Mouse (Mus musculus): Measurements from ENCODE around the gene Abcc5. TPM values are rescaled to one million over a fixed set of nuclear protein-coding genes. Genes with fewer than 3 reads are reported as not detected.

Abcc5 gene
- polyA plus RNA-seq, 1 experiment from 2014 or later = 65.1 TPM

DNA sequence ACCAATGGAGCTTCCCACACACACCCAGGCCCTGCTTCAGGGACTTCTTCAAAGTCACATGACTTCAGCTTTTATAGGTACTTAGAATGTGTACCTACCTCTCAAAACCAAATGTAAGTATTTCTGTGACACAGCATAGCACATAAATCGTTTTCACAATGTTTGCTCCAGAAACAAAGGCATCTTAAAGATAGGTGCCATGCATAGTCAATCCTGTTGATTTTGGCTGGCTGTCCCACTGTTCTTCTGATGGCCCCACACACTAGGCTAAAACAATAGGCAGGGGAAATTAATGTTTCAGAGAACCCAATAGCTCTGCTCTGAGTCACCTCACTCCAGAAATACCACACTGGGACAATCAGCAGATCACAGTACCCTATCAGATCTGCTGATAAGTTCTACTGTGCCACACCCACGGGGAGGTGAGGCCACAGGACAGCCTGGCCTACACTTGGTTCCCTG lies 12.3 kb downstream of the Abcc5 start:
- peak; percentile 94 for ATAC-seq (ENCODE audit: low read depth)
- peaks cover 2% of the 10 kb centered on the region; the same call in 1 of the 2 replicates for H3K36me3 ChIP-seq (ENCODE audit: control insufficient read depth, insufficient read depth, low read length)
- peak overlapping the region; percentile 50; the same call in 1 of the 2 replicates for H3K27ac ChIP-seq (ENCODE audit: low read length)
- H3K4me1 ChIP-seq (replicated peaks; ENCODE audit: control insufficient read depth, insufficient read depth, low read length) = peaks cover 9% of the 10 kb centered on the region; the same call in 1 of the 2 replicates
- H3K9ac ChIP-seq (ENCODE audit: low read length) = no peak overlapping the region
- H3K27me3 ChIP-seq (ENCODE audit: control insufficient read depth, insufficient read depth, low read depth, low read length) = no peaks in the 10 kb centered on the region
- H3K4me2 ChIP-seq (ENCODE audit: low read depth, low read length) = no peak overlapping the region
- H3K9me3 ChIP-seq (ENCODE audit: control insufficient read depth, low read length) = no peaks in the 10 kb centered on the region
- no peak overlapping the region for H3K4me3 ChIP-seq (ENCODE audit: low read length)
- WGBS = 48% methylated on average over 2 of the region's 2 CpGs

DNA sequence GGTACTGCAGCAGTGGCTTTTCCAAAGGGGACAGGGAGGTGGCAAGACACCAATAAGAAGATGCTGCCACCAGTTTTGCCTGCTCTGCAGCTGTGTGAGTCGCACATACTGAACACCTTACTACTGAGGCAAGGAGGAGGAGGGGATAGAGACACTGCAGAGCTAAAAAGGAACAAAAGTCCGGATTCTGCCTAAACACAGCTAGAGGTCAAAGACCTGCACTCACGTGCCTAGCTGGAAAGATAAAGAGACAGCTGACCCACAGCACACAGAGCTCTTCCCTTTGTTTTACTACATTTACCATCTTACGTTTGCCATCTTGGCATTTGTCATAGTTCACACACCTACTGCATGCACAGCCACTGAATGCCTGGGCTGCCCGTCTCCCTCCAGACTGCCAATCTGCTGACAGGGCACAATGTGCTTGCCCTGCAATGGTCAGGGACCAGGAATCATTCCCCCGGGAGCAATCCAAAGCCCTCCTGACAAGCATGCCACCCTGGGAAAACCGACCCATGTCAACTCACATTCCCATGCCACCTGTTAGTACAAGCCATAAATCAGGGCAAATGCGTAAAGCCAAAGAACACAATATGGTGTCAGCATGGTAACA lies 14.1 kb downstream of the Abcc5 start:
- Histone ChIP-seq H3K27me3 (ENCODE audit: control insufficient read depth, insufficient read depth, low read depth, low read length) (no peaks in the 10 kb centered on the region), H3K9ac (ENCODE audit: low read length) (no peak overlapping the region), H3K4me1 (replicated peaks; ENCODE audit: control insufficient read depth, insufficient read depth, low read length) (peaks cover 9% of the 10 kb centered on the region; the same call in 1 of the 2 replicates), H3K36me3 (ENCODE audit: control insufficient read depth, insufficient read depth, low read length) (no peaks in the 10 kb centered on the region; the same call in 1 of the 2 replicates), H3K4me2 (ENCODE audit: low read depth, low read length) (no peak overlapping the region), H3K4me3 (ENCODE audit: low read length) (no peak overlapping the region), H3K27ac (ENCODE audit: low read length) (no peak overlapping the region), H3K9me3 (ENCODE audit: control insufficient read depth, low read length) (no peaks in the 10 kb centered on the region)
- 82% methylated on average over 8 of the region's 8 CpGs for WGBS
- no peak for ATAC-seq (ENCODE audit: low read depth)

DNA sequence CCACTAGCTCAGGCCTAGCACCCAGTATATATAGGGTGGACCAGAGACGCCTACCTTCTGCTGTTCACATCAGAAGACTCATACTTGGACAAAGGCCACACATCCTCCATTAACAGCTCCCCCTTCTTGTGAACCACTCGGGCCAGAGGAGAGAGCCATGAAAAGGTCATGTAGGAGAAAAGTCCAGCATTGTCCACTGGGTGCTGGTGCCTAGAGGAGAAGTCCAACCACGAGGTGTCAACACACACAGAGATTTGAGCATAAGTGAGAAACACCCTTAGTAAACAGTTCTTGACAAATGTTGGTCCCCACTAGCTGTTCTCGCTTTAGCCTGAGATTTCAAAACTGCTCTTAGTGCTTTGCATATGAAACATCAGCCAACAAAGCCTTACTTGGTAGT lies 20.9 kb downstream of the Abcc5 start:
- no peaks in the 10 kb centered on the region for H3K27me3 ChIP-seq (ENCODE audit: control insufficient read depth, insufficient read depth, low read depth, low read length)
- no peak overlapping the region for H3K9ac ChIP-seq (ENCODE audit: low read length)
- no peaks in the 10 kb centered on the region for H3K4me1 ChIP-seq (replicated peaks; ENCODE audit: control insufficient read depth, insufficient read depth, low read length)
- no peak for ATAC-seq (ENCODE audit: low read depth)
- peaks cover 6% of the 10 kb centered on the region; the same call in 1 of the 2 replicates for H3K36me3 ChIP-seq (ENCODE audit: control insufficient read depth, insufficient read depth, low read length)
- H3K9me3 ChIP-seq (ENCODE audit: control insufficient read depth, low read length) = no peaks in the 10 kb centered on the region
- WGBS = 78% methylated on average over 4 of the region's 4 CpGs
- no peak overlapping the region for H3K4me2 ChIP-seq (ENCODE audit: low read depth, low read length)
- no peak overlapping the region for H3K27ac ChIP-seq (ENCODE audit: low read length)
- H3K4me3 ChIP-seq (ENCODE audit: low read length) = no peak overlapping the region

DNA sequence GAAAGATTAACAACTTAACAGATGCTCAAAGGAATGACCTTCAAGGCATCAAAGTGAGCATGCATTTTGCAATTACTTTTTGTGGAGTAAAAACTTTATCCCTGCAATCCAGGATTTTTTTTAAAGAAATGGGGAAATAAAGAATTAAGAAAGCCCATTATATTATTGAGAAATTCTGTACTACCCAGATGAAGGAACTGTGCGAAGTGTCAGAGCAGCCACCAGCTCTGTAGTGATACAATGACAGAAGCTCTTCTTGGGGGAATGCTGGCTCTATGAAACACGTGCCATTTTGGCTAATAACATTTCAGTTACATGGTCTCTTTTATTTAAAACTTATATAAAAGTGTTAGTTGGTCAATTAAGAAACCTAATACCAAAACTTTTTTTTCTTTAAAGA lies 22.9 kb downstream of the Abcc5 start:
- Histone ChIP-seq H3K4me3 (ENCODE audit: low read length) (no peak overlapping the region), H3K27ac (ENCODE audit: low read length) (no peak overlapping the region), H3K36me3 (ENCODE audit: control insufficient read depth, insufficient read depth, low read length) (peaks cover 13% of the 10 kb centered on the region), H3K9ac (ENCODE audit: low read length) (no peak overlapping the region), H3K4me1 (replicated peaks; ENCODE audit: control insufficient read depth, insufficient read depth, low read length) (no peaks in the 10 kb centered on the region), H3K9me3 (ENCODE audit: control insufficient read depth, low read length) (no peaks in the 10 kb centered on the region), H3K4me2 (ENCODE audit: low read depth, low read length) (no peak overlapping the region), H3K27me3 (ENCODE audit: control insufficient read depth, insufficient read depth, low read depth, low read length) (no peaks in the 10 kb centered on the region)
- no peak for ATAC-seq (ENCODE audit: low read depth)
- 88% methylated on average over 2 of the region's 2 CpGs for WGBS

DNA sequence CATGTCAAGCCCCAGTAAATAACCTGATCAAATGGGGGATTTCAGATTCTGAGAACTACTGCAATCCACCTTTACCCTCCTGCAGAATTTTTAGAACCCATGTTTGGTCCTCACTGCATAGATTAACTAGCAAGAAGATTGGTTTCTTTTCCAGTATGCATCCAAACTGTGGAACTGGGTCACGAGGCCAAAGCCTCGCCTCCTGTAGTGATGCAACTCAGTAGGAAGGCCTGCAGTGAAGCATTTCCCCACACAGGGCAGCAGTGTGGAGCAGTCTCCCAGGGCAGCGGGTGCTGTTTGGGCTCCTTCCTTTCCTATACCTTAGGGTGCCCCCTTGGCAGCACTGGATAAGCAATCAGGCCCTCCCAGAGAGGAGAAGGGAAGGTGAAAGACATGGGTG lies 24.6 kb downstream of the Abcc5 start:
- Histone ChIP-seq H3K4me2 (ENCODE audit: low read depth, low read length) (no peak overlapping the region), H3K9ac (ENCODE audit: low read length) (no peak overlapping the region), H3K27ac (ENCODE audit: low read length) (no peak overlapping the region), H3K36me3 (ENCODE audit: control insufficient read depth, insufficient read depth, low read length) (peaks cover 13% of the 10 kb centered on the region), H3K4me1 (replicated peaks; ENCODE audit: control insufficient read depth, insufficient read depth, low read length) (no peaks in the 10 kb centered on the region), H3K27me3 (ENCODE audit: control insufficient read depth, insufficient read depth, low read depth, low read length) (no peaks in the 10 kb centered on the region), H3K9me3 (ENCODE audit: control insufficient read depth, low read length) (no peaks in the 10 kb centered on the region), H3K4me3 (ENCODE audit: low read length) (no peak overlapping the region)
- 79% methylated on average over 3 of the region's 3 CpGs for WGBS
- no peak for ATAC-seq (ENCODE audit: low read depth)

DNA sequence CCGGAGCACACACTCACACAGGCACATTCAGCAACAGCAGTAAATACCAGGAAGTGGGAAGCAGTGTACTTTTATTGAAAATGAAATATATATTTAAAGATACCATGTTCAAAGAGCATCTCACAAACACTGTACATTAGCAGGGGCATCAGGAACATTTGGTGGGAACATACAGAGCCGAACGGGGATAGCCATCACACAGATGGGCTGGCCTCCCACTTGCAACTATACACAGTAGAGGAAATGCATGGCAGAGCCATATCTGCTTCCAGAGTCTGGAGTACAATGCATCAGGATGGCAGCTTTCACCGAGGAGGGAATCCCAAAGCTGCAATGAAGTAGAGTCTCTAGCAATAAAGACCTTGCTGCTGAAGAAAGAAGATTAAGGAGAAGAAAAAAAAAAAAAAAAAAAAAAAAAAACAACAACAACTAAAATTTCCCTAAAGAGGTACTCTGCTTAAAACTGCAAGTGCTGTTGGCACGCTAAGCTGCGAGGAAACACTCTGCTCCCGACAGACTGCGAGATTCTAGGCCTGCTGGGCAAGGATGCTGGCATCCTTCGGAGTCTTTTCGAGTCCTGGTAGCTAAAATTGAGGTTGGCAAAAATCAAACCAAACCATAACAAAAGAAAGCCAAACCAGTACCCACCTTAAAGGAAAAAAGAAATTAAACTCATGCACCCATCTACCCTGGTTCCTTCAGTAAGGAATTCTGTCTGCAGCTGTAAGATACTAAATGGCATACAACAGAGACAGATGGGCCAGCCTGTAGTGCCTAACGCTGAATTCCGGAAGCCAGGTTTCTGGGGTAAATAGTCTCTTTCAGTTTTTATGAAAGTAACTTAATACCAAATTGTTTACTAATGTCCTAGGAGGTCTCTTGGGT lies 25.2 kb downstream of the Abcc5 start:
- H3K27ac ChIP-seq (ENCODE audit: low read length) = no peak overlapping the region
- peaks cover 13% of the 10 kb centered on the region for H3K36me3 ChIP-seq (ENCODE audit: control insufficient read depth, insufficient read depth, low read length)
- H3K4me2 ChIP-seq (ENCODE audit: low read depth, low read length) = no peak overlapping the region
- H3K9ac ChIP-seq (ENCODE audit: low read length) = no peak overlapping the region
- WGBS = 95% methylated on average over 12 of the region's 12 CpGs
- no peaks in the 10 kb centered on the region for H3K27me3 ChIP-seq (ENCODE audit: control insufficient read depth, insufficient read depth, low read depth, low read length)
- H3K4me1 ChIP-seq (replicated peaks; ENCODE audit: control insufficient read depth, insufficient read depth, low read length) = no peaks in the 10 kb centered on the region
- H3K4me3 ChIP-seq (ENCODE audit: low read length) = no peak overlapping the region
- no peak for ATAC-seq (ENCODE audit: low read depth)
- H3K9me3 ChIP-seq (ENCODE audit: control insufficient read depth, low read length) = no peaks in the 10 kb centered on the region

DNA sequence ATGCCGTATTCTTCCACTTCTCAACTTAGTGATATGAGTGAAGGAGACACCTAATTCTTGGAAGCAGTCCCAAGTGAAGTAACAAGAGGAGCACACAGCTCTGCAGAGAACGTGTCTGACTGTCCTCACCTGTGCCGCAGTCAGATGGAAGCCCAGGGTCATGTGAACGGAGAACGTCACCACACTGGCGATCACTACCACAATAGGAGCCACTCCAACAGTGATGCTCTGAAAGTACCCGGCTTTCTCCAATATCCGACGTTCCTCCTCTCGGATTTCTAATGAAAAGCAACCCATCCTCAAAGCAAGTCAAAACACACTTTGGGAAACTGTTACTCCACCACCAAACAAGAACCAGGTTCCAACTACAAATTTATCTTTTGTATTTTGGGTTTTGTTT lies 29.3 kb downstream of the Abcc5 start:
- Histone ChIP-seq H3K27ac (ENCODE audit: low read length) (no peak overlapping the region), H3K27me3 (ENCODE audit: control insufficient read depth, insufficient read depth, low read depth, low read length) (no peaks in the 10 kb centered on the region), H3K4me2 (ENCODE audit: low read depth, low read length) (no peak overlapping the region), H3K36me3 (ENCODE audit: control insufficient read depth, insufficient read depth, low read length) (peaks cover 17% of the 10 kb centered on the region), H3K4me1 (replicated peaks; ENCODE audit: control insufficient read depth, insufficient read depth, low read length) (no peaks in the 10 kb centered on the region), H3K9ac (ENCODE audit: low read length) (no peak overlapping the region), H3K9me3 (ENCODE audit: control insufficient read depth, low read length) (no peaks in the 10 kb centered on the region), H3K4me3 (ENCODE audit: low read length) (no peak overlapping the region)
- WGBS = 91% methylated on average over 10 of the region's 10 CpGs
- ATAC-seq (ENCODE audit: low read depth) = no peak

DNA sequence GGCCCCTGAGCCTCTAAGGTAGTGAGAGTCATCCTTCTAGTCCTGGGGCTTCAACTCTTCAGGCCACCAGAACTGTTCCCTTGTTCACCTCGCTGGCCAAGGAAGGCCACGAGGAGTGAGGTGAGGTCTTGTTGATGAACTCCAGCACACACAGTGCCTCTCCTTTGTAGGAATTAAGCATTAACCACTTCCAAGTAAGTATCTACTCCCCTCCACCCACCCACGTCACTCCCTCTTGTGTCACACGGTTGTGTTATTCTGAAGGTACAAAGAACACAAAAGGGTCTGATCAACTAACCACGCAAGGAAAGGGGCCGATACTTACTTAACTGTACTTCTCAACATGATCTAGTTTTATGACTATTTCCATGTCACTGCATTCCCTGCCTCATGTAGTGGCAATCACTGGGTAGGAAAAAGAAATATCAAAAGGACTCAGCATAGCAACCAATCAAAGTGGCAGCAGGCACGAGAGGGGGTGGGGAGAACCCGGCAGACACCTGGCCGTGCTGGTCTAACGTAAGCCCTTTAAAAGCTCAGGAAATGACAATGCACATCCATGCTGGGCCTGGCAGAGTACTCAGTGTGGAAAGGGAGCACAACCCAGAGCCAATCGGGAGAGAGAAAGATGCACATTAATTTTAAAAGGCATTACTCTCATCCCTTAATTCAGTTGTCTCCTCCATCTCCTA lies 30.8 kb downstream of the Abcc5 start:
- ATAC-seq (ENCODE audit: low read depth) = no peak
- no peaks in the 10 kb centered on the region for H3K9me3 ChIP-seq (ENCODE audit: control insufficient read depth, low read length)
- no peak overlapping the region for H3K4me3 ChIP-seq (ENCODE audit: low read length)
- no peak overlapping the region for H3K9ac ChIP-seq (ENCODE audit: low read length)
- H3K27me3 ChIP-seq (ENCODE audit: control insufficient read depth, insufficient read depth, low read depth, low read length) = no peaks in the 10 kb centered on the region
- H3K4me2 ChIP-seq (ENCODE audit: low read depth, low read length) = no peak overlapping the region
- peaks cover 12% of the 10 kb centered on the region for H3K36me3 ChIP-seq (ENCODE audit: control insufficient read depth, insufficient read depth, low read length)
- H3K4me1 ChIP-seq (replicated peaks; ENCODE audit: control insufficient read depth, insufficient read depth, low read length) = peaks cover 5% of the 10 kb centered on the region; the same call in 1 of the 2 replicates
- no peak overlapping the region for H3K27ac ChIP-seq (ENCODE audit: low read length)
- 86% methylated on average over 11 of the region's 11 CpGs for WGBS

DNA sequence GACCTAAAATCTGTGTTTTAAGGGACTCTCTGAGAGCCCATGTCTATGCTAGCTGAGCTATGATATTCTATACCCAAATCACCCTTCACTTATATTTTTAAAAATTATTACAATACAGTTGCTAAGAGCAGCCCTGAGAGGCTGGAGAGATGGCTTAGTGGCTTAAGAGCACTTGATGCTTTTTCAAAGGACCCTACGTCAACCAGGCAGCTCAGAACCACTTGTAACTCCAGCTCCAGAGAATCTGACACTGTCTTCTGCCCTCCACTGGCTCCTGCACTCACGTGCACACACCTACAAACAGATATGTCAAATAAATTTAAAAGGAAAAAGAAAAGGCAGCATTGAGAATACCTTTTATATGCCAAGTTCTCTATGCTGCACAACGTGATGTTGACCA lies 34.4 kb downstream of the Abcc5 start:
- H3K4me2 ChIP-seq (ENCODE audit: low read depth, low read length) = no peak overlapping the region
- no peaks in the 10 kb centered on the region for H3K27me3 ChIP-seq (ENCODE audit: control insufficient read depth, insufficient read depth, low read depth, low read length)
- H3K9ac ChIP-seq (ENCODE audit: low read length) = no peak overlapping the region
- peaks cover 5% of the 10 kb centered on the region; the same call in 1 of the 2 replicates for H3K4me1 ChIP-seq (replicated peaks; ENCODE audit: control insufficient read depth, insufficient read depth, low read length)
- H3K27ac ChIP-seq (ENCODE audit: low read length) = no peak overlapping the region
- peak; percentile 83 for ATAC-seq (ENCODE audit: low read depth)
- peaks cover 8% of the 10 kb centered on the region; the same call in 1 of the 2 replicates for H3K36me3 ChIP-seq (ENCODE audit: control insufficient read depth, insufficient read depth, low read length)
- H3K9me3 ChIP-seq (ENCODE audit: control insufficient read depth, low read length) = no peaks in the 10 kb centered on the region
- WGBS = 57% methylated on average over 3 of the region's 3 CpGs
- H3K4me3 ChIP-seq (ENCODE audit: low read length) = no peak overlapping the region

Measured in lung, embryonic 16.5 days (tissue).